Mouse (Mus musculus) liver, adult 2 months (tissue): ENCODE data around the gene Hrk.

Source experiments
- CTCF ChIP-seq: fragments of 200-500 bp; IDR thresholded peaks from 2 replicates; pipeline ENCODE4 v1.5.1; 2011; ENCODE audit warnings: low read depth, low read length, control low read depth
- POLR2A ChIP-seq: fragments of 200-500 bp; IDR thresholded peaks from 2 replicates; pipeline ENCODE4 v1.6.1; 2011; ENCODE audit warnings: low read length, control low read depth; ENCODE audit not compliant: insufficient read depth; ENCODE audit errors: extremely low read depth

DNA sequence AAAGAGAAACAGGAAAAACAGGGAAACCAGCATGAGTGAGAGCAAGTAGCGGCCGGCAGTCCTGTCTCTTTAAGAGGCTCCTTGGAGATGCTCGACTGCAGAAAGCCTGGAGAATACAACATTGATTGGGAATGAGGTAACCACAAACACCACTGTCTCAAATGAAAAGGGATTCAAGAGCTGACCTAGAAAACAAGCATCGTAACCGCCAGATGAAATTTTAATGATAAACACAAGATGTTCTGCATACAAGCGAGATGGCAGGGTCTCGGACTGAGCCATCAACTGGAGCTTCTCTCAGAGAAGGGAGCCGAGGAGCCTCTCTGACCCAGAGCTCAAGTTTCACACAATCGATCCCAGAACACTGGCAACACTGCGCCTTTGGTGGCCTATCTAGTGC, 41.4 kb upstream of the Hrk start:
- no peak for TF ChIP-seq POLR2A
- no peak for TF ChIP-seq CTCF
